Mouse (Mus musculus) left cerebral cortex, postnatal 25 days (tissue): ENCODE data around the gene Gamt. TPM values are rescaled to one million over a fixed set of nuclear protein-coding genes. Genes with fewer than 3 reads are reported as not detected.
"Not testable (repeated sequence)": the region's sequence is repeated elsewhere in the genome, so short reads cannot be mapped to it uniquely, and the experiment has no call there.

Source experiments
- DNase-seq, 2 experiments: peaks; one replicate each; pipeline ENCODE4 v3.0.0; 2022; ENCODE audit warnings: low spot score in 2 of 2, mixed read lengths in 1 of 2
- intact Hi-C: fragments of 180-260 bp; cut with DNase I; formaldehyde crosslinking; loops from one replicate; pipeline ENCODE4 v1.15.1; 2025
- total RNA-seq, 2 experiments: library from RNA; stranded (reverse); gene quantifications; 2 replicates each; pipeline ENCODE4 v1.2.3; 2021

Gamt gene
- total RNA-seq, 2 experiments from 2014 or later: 27.6 to 30.7 TPM

DNA sequence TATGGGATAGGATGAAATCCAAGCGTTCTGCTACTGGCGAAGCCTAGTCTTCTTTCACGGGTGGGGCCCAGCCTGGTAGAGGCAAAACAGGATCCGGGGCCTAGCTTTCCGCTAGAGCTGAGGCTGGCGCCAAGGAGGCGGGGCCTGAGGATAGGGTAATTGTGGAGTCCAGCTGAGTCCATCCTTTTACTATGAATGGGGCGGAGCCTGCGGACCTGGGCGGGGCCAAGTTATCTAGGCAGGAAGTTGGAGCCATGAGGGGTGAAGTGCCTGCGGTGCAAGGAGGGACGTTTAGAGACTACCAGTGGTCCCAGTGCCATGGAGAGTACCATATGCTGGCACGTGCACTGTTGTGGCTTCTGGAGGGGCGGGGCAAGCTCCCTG is 765 bp upstream of the Gamt start:
- intact Hi-C loops: no loop called here
- peak; percentile 86 to 93 for DNase-seq

DNA sequence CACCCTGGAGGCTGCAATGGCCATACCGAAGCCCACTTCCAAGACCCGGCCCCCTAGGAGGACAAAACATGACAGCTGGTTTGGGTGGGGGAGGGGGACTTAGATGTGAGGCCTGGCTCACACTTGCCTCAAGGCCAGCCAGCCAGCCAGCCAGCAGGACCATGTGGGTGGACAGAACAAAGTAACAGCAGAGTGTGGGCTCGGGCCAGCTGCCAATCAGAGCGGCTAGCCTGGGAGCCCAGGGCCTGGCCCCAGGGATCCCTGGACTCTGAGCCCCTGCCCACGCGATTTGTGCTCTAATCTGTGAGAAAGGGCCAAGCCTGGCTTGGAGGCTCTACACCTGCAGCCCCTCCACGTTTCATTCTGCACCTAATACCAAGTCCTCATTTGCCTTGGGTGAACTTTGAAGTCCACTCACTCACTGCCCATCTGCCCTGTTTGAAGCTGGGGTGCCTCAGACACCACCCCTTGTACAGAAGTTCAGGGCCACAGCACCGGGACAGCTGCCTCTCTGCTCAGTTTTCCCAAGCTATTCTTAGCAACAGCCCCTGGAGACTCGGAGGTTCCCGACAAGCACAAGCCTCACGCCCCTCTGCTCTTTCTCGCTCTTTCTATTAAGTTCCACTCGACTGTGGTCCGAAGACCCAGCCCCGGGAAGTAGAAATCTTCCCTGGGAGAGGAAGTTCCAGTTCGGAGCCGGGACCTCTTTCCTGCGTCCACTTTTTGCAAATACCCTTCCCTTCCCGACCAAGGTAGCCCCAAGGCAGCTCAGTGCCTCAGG is 761 bp downstream of the Gamt start:
- intact Hi-C loops: loop anchor here (1.0 kb wide), 1 partner anchor 11 kb away; the partner anchor contains the start of gene Ndufs7
- peak; percentile 54 to 74 for DNase-seq

DNA sequence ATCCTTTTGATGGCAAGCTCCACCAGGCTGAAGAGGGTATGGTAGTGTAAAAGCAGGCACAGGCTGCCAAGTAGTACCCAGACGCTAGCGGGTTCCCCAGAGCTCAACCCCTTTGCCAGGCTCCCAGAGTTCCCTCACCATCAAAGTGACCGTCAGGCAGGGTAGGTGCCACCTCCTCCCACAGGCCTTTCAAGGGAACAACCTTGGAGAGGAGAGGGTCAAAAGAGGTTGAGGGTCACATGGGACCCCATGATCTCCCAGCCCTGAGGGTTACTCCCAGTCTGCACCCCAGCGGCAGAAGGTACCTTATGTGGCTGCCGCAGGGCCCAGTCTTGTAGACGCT is 1.4 kb downstream of the Gamt start:
- intact Hi-C loops: no loop called here
- DNase-seq: no peak

DNA sequence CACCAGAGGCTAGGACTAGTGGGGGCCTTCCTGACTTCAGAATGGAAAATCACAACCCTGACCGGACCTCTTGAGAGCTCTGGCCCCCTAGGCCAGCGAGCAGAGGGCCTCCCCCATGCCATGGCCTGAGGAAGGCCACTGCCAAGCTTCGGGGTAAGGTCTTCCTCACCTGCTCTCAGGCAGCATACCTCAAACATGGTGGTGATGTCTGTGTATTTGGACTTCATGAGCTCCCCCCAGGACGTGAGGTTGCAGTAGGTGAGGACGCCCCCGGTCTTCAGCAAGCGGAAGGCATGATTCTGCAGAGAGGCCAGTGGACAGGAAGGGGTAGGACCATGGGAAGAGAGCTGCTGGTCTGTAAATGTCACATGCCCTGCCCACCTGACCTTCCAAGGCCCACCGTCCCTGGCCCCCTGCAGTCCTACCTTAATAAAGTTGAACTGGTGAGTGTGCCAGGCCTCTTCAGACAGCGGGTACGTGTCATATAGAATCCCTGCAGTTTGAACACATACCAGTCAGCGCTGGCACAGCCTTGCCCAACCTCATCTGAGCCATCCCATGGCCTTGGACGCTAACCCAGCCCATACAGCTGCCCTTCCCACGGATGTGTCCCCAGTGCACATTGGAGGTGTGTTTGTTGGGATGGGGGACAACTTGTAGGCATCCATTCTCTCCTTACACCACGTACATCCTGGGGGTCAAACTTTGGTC is 1.9 kb downstream of the Gamt start:
- intact Hi-C loops: no loop called here
- DNase-seq: no peak

DNA sequence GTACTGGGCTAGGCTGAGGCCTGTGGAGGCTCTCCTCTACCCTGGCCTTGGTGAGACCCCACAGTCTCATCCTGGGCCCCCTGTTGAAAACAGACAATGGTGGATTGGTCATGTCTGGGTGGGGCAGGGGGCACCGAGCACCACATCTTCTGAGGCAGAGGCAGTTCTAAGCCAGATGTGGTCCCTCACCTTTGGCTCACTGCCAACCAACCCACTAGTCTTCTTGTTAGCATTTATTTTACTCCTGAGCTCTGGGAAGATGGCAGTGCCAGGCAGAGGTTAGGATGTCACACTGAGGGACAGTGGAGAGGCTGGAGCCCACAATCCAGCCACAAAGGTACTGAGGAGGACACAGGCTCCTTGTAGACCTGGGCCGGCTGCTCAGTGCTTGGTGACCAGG is 2.9 kb downstream of the Gamt start:
- DNase-seq: no peak

DNA sequence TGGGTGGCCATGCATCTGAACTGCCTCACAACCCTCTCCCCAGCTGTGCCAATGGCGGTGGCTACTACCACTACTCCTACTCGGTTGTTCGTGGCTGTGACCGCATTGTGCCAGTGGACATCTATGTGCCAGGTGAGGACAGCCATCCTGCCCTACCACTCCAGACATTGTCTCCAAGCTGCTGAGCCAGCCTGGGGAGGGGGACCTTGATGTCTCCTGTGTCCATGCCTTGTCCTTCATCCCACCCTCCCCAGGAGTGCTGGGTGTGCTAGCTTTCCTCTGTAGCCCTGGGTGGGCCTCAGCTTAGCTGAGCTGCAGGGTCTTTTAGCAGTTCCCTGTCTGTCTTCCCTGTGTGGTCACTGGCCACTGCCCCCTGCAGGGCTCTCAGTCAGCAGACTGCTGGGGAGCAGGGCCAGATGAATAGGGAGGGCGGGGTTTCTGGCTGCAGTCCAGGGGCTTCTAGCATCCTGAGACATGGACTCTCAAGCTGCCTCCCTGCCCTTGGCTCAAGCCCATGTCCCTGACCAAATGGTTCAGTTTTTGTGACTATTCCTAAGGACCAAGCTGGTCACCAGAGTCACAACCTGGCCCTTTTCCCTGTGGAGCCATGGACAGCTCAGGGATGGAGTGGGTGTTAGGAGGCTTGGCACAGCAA is 4.8 kb downstream of the Gamt start:
- intact Hi-C loops: no loop called here
- no peak for DNase-seq

More for the DNA sequence above, 2.9 kb downstream of the Gamt start:
- intact Hi-C loops: no loop called here

DNA sequence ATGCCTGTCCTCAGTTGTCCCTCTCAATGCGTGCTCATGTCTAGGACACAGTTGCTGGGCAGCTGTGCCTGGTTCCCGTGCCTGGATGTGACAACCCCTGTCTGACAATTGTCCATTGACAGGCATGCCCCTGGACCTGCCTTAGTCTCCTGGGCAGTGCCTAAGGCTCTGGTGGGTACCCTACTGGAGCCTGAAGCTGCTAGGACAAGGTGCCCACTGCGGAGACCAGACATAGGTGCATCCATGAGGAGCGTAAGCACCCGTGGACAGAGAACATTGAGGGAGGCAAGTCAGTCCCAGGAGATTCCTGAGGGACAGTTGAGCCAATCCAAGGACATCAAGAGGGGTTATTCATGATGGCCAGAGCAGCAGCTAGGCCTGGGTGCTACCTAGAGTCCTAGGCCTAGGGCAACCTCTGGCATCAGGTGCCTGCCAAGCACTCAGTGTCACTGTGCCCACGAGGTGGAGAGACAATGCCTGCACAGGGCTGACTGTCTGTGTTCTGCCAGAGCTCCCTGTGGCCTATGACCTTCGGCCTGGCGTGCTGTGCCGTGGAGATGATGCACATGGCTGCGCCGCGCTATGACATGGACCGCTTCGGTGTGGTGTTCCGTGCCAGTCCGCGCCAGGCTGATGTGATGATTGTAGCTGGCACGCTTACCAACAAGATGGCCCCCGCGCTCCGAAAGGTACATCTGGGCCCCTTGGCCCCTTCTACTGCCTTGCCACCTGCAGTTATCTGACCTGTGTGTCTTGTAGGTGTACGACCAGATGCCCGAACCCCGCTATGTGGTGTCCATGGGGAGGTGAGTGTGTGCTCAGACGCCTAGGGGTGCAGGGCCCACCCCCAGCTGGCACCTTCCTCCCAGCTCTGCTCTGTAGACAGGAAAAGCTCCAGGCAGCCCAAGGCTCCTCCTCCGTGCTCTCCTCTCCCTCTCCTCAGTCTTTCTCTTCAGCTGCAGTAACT is 6.2 kb downstream of the Gamt start:
- intact Hi-C loops: no loop called here
- DNase-seq: no peak

DNA sequence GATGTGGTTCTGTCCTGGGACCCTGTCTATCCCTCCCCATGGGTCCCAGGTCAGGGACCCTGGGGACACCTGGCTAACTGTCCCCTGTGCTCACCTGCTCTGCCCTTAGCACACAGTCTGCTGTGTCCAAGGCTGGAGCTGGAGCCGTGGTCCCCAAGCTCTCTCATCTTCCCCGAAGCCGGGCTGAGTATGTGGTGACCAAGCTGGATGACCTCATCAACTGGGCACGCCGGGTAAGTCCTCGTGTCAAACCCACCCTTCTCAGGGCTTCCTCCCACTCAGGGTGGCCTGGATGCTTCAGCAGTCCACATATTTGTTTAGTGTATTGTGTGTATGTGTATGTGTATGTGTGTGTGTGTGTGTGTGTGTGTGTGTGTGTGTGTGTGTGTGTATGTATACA is 7.3 kb downstream of the Gamt start:
- intact Hi-C loops: no loop called here
- no peak for DNase-seq

DNA sequence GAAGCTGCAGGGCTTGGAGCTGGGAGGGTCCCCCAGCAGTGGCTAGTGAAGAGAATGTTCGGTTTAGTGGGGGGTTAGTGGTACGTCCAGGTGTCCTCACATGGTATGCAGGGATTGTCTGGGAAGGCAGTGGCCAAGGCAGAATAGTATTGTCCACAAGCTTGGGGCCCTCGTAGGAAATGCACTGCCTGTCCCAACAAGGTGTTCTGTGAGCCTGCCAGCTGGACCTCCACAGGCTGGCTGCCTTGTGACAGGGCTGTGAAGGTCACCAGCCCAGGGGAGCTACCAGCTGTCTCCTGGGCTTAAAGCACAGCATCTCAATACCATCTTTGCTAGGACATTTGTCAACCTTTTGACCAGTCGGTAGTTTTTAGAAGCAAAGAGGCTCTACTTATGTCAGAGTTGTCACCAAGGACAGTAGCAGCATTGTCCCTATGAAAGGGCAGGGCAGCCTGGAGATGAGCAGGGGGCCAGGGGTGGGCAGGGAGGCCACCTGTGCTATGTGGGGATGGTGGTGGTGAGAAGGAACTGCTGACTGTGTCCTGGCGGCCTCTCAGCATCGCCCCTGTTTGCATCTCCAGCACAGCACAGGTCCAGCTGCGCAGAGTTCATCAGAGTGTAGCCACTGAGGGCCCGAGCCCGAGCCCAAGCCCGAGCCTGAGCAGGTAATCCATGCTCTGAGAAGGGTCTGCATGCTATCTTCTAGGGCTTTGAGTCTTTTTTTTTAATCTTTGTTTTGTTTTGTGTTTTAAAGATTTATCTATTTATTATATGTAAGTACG is 8.1 kb downstream of the Gamt start:
- intact Hi-C loops: no loop called here

DNA sequence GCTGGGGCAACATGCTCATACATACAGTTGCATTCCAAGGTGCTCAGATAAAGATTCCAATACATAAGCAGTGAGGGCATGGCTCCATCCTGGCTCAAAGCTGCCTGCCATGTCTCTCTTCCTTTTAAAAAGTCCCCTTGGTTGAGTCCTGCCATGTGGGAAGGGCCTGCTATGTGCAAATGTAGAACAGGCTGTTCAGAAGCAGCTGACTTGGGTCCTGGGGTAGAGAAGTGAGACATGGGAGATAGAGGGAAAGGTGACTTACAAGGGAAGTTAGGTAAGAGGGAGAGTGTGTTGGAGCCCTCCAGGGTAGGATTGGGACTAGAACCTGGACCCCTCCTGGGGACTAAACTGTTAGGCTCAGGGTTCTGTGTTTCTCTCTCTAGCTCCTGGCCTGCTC is 8.8 kb downstream of the Gamt start:
- intact Hi-C loops: no loop called here
- no peak for DNase-seq

More for the DNA sequence above, 8.1 kb downstream of the Gamt start:
- DNase-seq: no peak

DNA sequence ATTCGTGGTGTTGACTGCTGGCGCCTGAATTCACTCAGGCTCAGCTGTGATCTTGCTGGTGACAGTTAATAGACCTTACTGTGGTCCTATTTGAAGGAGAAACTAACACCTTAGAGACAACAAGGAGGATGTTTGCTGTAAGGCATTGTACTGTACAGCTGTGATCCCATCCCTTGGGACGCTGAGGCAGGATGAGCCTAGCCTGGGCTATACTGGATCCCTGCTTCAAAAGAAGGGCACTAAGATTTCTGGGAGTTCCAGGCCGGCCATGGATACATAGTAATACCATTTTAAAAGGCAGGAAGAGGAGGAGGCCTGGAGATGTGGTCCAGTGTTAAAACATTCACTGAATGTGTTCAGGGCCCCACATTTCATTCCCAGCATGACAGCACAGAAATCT is 10.2 kb downstream of the Gamt start:
- DNase-seq: no peak
- intact Hi-C loops: no loop called here

DNA sequence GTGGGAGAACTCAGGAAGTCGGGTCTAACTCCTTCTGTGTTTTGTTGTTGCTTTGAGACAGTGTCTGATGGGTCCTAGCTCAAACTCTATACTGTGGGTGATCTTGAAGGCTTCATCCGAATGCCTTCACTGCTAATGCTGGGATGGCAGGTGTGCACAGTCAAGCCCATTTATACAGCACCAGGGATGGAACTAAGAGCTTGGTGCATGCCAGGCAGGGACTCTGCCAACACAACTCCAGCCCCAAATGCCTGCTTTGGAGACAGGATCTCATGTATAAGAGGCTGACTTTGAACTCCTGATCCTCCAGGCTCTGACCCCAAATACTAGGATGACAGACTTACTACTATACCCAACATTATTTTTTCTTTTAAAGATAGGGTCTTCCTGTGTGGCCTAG is 10.8 kb downstream of the Gamt start:
- intact Hi-C loops: no loop called here

DNA sequence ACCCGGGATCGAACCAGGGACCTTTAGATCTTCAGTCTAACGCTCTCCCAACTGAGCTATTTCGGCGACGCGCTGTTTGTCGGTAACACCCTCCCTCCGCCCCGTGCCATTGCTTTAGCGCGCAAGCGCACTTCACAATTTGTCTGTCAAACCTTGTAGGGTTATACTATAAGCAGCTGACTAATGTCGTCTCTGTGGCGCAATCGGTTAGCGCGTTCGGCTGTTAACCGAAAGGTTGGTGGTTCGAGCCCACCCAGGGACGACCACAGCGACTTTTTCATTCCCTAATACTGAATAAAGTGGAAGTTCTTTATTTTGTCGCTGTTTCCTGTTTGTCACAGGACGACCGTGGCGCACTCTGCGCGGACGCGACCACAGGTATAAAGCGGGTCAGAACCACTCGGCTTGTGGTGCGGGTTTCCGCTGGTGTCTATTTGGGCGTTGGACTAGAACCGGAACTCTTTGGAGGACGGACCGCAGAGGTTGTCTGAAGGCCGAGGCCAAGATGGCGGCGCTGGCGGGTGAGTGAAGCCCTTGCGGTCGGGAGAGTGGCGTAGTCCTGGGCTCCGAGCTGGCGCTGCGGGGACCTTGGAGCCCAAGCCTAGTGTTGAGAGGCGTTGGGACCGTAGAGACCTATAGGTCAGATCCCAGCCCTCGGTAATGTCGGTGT is 11.7 kb downstream of the Gamt start, which contains the start of gene Ndufs7:
Gene Ndufs7, plus strand, starts transcription at position 151 of the 670 bp plus-strand sequence.
- peak; percentile 97 to 98 for DNase-seq
- intact Hi-C loops: loop anchor here (1.0 kb wide), 1 partner anchor 11 kb away; no protein-coding TSS in a partner anchor

More for the DNA sequence above, 10.8 kb downstream of the Gamt start:
- no peak for DNase-seq

DNA sequence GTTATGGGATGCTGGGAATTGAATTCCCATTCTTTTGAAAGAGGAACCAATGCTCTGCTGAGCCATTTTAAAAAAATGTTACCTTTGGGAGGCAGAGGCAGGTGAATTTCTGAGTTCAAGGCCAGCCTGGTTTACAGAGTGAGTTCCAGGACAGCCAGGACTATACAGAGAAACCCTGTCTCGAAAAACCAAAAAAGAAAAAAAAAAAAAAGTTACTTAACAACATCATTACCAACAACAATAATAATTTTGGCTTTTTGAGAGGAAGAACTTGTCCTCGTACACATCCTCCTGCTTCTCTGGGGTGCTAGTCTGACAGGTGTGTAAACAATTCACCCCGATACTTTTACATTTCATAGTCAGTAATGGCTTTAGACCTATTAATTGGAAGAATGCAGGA is 12.4 kb downstream of the Gamt start:
- intact Hi-C loops, DNase-seq: not testable (repeated sequence)

DNA sequence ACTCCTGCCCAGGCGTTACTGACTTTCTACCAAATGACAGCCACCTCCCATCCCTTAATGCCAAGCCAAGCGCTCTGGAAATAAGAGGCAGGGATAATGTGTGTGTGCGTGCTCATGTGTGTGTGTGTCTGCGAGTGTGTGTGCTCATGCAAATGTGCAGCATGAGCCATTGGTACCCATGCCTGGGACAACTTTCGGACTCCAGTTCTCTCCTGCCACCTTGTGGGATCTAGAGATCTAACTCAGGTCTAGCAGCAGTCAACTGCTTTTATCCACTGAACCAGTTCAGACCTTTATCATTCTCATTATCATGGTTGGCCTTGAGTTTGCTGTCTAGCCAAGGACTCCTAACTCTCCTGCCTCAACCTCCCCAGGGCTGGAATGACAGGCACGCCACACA is 13.0 kb downstream of the Gamt start:
- intact Hi-C loops: no loop called here
- peak in 1 of 2 experiments; percentile 67 for DNase-seq

DNA sequence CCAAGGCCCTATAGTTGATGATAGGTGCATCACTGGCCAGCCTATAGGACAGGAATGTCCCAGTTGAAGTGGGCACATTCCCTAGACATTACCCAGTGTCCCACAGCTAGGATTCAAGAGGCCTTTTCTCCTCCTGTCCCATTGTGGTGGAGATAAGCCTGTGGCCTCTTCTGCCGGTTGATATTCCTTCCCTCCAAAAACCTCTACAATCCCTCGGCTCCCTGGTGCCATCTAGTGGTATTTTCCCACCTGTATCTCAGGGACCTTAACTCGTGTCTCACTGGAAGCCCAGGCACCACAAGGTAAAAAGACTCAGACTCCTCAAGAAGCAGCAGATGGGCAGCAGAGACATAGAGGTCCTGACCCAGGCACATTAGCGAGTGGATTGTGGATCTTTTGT is 15.2 kb downstream of the Gamt start:
- DNase-seq: peak; percentile 77 to 86
- intact Hi-C loops: loop anchor here (1.0 to 2.0 kb wide), 3 partner anchors 17 to 70 kb away; no protein-coding TSS in a partner anchor

DNA sequence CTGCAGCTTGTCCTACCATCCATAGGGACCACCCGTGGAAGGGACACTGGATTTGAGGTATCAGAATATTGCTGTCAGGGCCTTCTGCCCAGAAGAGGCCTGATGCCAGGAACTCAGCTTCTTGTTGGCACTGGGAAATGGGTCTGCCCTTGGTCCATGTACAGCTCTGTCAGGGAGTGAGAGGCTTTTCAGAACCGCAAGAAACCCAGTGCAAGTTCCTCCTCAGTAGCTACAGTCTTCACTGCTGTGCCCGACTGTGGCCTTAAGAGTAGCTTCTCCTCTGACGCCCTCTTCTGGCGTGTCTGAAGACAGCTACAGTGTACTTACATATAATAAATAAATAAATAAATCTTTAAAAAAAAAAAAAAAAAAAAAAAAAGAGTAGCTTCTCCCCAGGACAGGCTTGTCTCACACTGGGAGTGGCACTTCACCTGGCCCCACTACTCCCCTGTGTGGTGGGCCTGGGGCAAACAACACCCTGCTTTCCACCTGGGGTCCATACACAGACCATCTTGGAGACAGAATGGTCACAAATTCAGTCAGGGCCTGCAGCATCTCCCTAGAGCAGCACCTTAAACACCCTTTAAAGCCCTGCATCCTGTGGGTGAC is 15.9 kb downstream of the Gamt start:
- DNase-seq: no peak
- intact Hi-C loops: loop anchor here (1.0 to 2.0 kb wide), 3 partner anchors 16 to 70 kb away; no protein-coding TSS in a partner anchor

DNA sequence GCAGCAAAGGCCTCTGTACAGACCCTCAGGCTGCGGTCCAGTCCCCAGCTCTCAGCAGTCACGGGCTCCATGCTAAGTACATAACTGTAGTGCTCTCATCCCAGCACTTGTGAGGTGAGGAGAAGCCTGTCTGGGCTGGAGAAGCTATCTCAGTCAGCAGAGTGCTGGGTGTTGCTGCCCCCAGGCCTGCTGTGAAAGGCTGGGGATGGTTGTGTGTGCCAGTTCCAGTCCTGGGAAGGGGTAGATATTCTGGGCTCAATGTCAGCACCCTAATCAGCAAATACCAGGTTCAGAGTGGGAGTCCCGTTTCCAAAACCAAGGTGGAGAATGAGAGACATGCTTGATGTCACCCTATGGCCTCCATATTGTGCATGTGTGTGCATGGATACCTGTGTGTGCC is 18.2 kb downstream of the Gamt start:
- intact Hi-C loops: no loop called here

More for the DNA sequence above, 18.2 kb downstream of the Gamt start:
- DNase-seq: no peak
